Mouse (Mus musculus): Measurements from ENCODE around the gene Psmd5. TPM values are rescaled to one million over a fixed set of nuclear protein-coding genes. Genes with fewer than 3 reads are reported as not detected.
A peak's percentile ranks its signal among the peaks of the same experiment; 100 is the strongest.

Psmd5 gene
- polyA plus RNA-seq (2012) = 0.80 and 1.2 TPM in 2 replicates

DNA sequence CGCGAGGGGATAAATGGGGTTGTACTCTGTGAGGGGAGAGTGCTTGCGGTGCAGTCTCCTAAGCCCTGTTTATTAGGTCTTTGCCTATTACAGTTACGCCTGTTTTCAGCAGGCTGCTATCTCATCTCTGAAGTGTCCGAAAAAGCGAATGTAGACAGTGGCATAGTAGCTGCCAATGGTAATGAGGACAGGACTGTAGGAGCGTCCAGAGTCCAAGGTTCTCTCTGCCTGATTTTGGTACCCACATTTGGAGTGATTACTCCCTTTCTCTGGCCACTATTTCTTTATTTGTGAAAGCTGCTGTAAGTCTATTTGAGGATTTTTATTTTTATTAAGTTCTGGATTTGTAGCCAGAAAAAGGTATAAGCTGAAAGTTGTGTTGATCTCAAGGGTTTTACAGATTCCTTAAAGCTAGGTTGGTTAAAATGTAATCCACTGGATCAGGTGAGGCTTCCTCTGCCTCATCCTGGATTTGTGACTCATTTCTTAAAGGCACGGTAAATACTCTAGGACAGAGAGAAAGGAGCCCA is at the start of gene Psmd5:
Psmd5 (minus strand) TSS at position 153 of the 530 bp plus-strand sequence.
- H3K27me3 ChIP-seq (ENCODE audit: control insufficient read depth) = peaks cover 67% of the 10 kb centered on the region
- TF ChIP-seq TAL1 (IDR thresholded peaks at IDR 0.05; ENCODE audit: low read length) (no peak), GATA1 (IDR thresholded peaks at IDR 0.05; ENCODE audit: low read length) (no peak)
- peak within 1 kb of the TSS; percentile 52 for H3K4me3 ChIP-seq (replicated peaks)

GRCm38 (mm10) chr2:34922729-34923128 is 48.0 kb upstream of the Psmd5 start:
- no peaks in the 10 kb centered on the region for H3K36me3 ChIP-seq (ENCODE audit: control insufficient read depth)
- peaks cover 6% of the 10 kb centered on the region for H3K27me3 ChIP-seq (ENCODE audit: control insufficient read depth)
- TF ChIP-seq GATA1 (IDR thresholded peaks at IDR 0.05; ENCODE audit: low read length) (no peak), TAL1 (IDR thresholded peaks at IDR 0.05; ENCODE audit: low read length) (no peak)
- no peaks in the 10 kb centered on the region for H3K9me3 ChIP-seq (ENCODE audit: control insufficient read depth, low read length)
- H3K4me1 ChIP-seq (ENCODE audit: control insufficient read depth) = 0 out of 2 replicates have a peak, but pooled peaks cover 2% of the 10 kb centered on the region
- H3K4me3 ChIP-seq (replicated peaks) = no peak overlapping the region

More for the DNA sequence above, at the start of gene Psmd5:
- Histone ChIP-seq H3K4me1 (ENCODE audit: control insufficient read depth) (peaks cover 22% of the 10 kb centered on the region), H3K9me3 (ENCODE audit: control insufficient read depth, low read length) (peaks cover 2% of the 10 kb centered on the region; the same call in 1 of the 2 replicates), H3K36me3 (ENCODE audit: control insufficient read depth) (no peaks in the 10 kb centered on the region)

GRCm38 (mm10) chr2:34920144-34920543 is 45.4 kb upstream of the Psmd5 start:
- Histone ChIP-seq H3K4me3 (replicated peaks) (no peak overlapping the region), H3K9me3 (ENCODE audit: control insufficient read depth, low read length) (no peaks in the 10 kb centered on the region), H3K36me3 (ENCODE audit: control insufficient read depth) (no peaks in the 10 kb centered on the region), H3K4me1 (ENCODE audit: control insufficient read depth) (peaks cover under 1% of the 10 kb centered on the region; the same call in 1 of the 2 replicates), H3K27me3 (ENCODE audit: control insufficient read depth) (peaks cover 22% of the 10 kb centered on the region)
- no peak for TF ChIP-seq GATA1 (IDR thresholded peaks at IDR 0.05; ENCODE audit: low read length)
- TF ChIP-seq TAL1 (IDR thresholded peaks at IDR 0.05; ENCODE audit: low read length) = no peak

DNA sequence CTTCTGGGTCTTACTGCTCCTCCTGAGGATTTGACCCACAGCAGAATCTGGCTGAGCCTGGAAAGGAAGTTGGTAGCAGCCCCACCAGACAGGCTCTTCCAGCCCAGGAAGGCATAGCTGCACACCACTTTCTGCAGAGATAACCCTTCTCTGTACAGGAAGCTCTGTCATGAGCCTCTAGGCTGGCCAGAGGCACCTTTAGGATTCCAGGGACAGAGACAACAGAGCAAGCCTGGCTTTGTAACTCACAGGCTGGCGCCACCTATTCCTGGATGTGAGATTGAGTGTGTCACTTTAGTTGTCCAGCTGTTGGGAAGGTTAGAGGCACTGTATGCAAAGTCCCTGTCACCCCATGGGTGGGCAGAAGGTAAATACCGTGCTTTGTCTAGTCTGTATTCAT is 40.3 kb upstream of the Psmd5 start:
- no peak for TF ChIP-seq GATA1 (IDR thresholded peaks at IDR 0.05; ENCODE audit: low read length)
- TF ChIP-seq TAL1 (IDR thresholded peaks at IDR 0.05; ENCODE audit: low read length) = no peak
- Histone ChIP-seq H3K4me1 (ENCODE audit: control insufficient read depth) (peaks cover 33% of the 10 kb centered on the region), H3K27me3 (ENCODE audit: control insufficient read depth) (peaks cover 47% of the 10 kb centered on the region), H3K4me3 (replicated peaks) (no peak overlapping the region), H3K9me3 (ENCODE audit: control insufficient read depth, low read length) (no peaks in the 10 kb centered on the region), H3K36me3 (ENCODE audit: control insufficient read depth) (peaks cover 25% of the 10 kb centered on the region)

DNA sequence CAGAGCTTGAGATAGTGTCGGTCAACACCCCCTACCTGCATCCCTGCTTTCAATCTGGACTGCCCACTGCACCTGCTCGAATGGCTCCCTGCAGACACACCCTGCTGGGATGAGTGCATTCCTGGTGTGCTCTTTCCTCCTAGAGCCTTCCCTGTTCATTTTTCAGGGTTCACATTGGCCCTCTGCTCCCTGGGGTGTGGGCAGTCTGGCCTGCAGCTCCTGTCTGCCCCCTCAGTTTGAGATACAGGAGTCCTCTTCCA is 40.0 kb upstream of the Psmd5 start:
- Histone ChIP-seq H3K9me3 (ENCODE audit: control insufficient read depth, low read length) (no peaks in the 10 kb centered on the region), H3K36me3 (ENCODE audit: control insufficient read depth) (peaks cover 28% of the 10 kb centered on the region), H3K27me3 (ENCODE audit: control insufficient read depth) (peaks cover 47% of the 10 kb centered on the region), H3K4me1 (ENCODE audit: control insufficient read depth) (peaks cover 33% of the 10 kb centered on the region), H3K4me3 (replicated peaks) (peak overlapping the region; percentile 68)
- TF ChIP-seq GATA1 (IDR thresholded peaks at IDR 0.05; ENCODE audit: low read length) = no peak
- TF ChIP-seq TAL1 (IDR thresholded peaks at IDR 0.05; ENCODE audit: low read length) = no peak

GRCm38 (mm10) chr2:34914069-34914822 is 39.5 kb upstream of the Psmd5 start:
- Histone ChIP-seq H3K36me3 (ENCODE audit: control insufficient read depth) (peaks cover 34% of the 10 kb centered on the region), H3K4me1 (ENCODE audit: control insufficient read depth) (peaks cover 33% of the 10 kb centered on the region), H3K27me3 (ENCODE audit: control insufficient read depth) (peaks cover 47% of the 10 kb centered on the region), H3K9me3 (ENCODE audit: control insufficient read depth, low read length) (no peaks in the 10 kb centered on the region), H3K4me3 (replicated peaks) (peak overlapping the region; percentile 68)
- TF ChIP-seq TAL1 (IDR thresholded peaks at IDR 0.05; ENCODE audit: low read length) (no peak), GATA1 (IDR thresholded peaks at IDR 0.05; ENCODE audit: low read length) (peak; percentile 62)

GRCm38 (mm10) chr2:34913218-34914068 is 38.7 kb upstream of the Psmd5 start, which contains the start of gene Phf19:
TSS of gene Phf19 (minus strand) at chr2:34914026.
- TF ChIP-seq TAL1 (IDR thresholded peaks at IDR 0.05; ENCODE audit: low read length) (no peak), GATA1 (IDR thresholded peaks at IDR 0.05; ENCODE audit: low read length) (no peak)
- Histone ChIP-seq H3K4me3 (replicated peaks) (peak within 1 kb of the TSS; percentile 68), H3K36me3 (ENCODE audit: control insufficient read depth) (peaks cover 39% of the 10 kb centered on the region), H3K27me3 (ENCODE audit: control insufficient read depth) (peaks cover 47% of the 10 kb centered on the region), H3K9me3 (ENCODE audit: control insufficient read depth, low read length) (no peaks in the 10 kb centered on the region), H3K4me1 (ENCODE audit: control insufficient read depth) (peaks cover 33% of the 10 kb centered on the region)

DNA sequence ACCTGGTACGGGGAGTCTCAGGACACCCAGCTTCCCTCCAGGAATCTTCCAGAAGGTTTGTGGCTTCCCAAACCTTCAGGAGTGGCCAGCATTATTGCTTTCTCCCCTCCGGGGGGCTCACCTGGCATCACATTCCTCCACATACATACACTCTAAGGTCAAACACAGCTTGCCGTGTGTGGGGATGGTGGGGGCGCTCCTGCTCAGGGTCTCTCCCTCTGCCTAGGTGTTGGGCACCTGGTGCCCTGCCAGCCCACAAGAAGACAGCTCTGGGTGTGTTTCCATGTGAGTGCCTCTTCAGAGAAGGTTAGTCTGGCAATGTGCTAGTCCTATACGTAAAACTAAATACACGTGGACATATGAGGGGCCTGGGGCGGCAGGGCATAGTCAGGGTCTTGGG is 37.8 kb upstream of the Psmd5 start:
- peak overlapping the region; percentile 68 for H3K4me3 ChIP-seq (replicated peaks)
- peaks cover 41% of the 10 kb centered on the region for H3K27me3 ChIP-seq (ENCODE audit: control insufficient read depth)
- H3K4me1 ChIP-seq (ENCODE audit: control insufficient read depth) = peaks cover 35% of the 10 kb centered on the region
- TF ChIP-seq TAL1 (IDR thresholded peaks at IDR 0.05; ENCODE audit: low read length) (no peak), GATA1 (IDR thresholded peaks at IDR 0.05; ENCODE audit: low read length) (no peak)
- no peaks in the 10 kb centered on the region for H3K9me3 ChIP-seq (ENCODE audit: control insufficient read depth, low read length)
- peaks cover 47% of the 10 kb centered on the region for H3K36me3 ChIP-seq (ENCODE audit: control insufficient read depth)

DNA sequence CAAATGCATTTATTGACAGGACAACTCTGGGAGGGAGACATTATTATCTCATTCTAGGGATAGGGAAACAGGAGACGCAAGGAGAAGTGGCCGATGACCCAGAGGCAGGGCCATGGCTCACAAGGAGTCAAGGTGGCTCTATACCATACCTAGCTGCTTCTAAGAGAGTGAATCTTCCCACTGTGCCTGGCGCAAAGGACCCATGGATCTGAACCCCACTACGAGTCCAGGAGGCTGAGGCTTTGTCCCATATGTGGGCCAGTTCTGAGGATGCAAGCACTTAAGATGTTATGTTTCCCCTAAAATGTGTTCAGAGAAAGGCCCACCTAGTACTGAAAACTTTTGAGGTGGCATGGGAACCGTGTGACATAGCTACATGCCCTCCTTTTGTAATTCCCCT is 37.1 kb upstream of the Psmd5 start:
- Histone ChIP-seq H3K4me1 (ENCODE audit: control insufficient read depth) (peaks cover 41% of the 10 kb centered on the region), H3K9me3 (ENCODE audit: control insufficient read depth, low read length) (no peaks in the 10 kb centered on the region), H3K4me3 (replicated peaks) (no peak overlapping the region), H3K27me3 (ENCODE audit: control insufficient read depth) (peaks cover 34% of the 10 kb centered on the region), H3K36me3 (ENCODE audit: control insufficient read depth) (peaks cover 53% of the 10 kb centered on the region)
- TF ChIP-seq TAL1 (IDR thresholded peaks at IDR 0.05; ENCODE audit: low read length) (no peak), GATA1 (IDR thresholded peaks at IDR 0.05; ENCODE audit: low read length) (no peak)

Measured in erythroblast, embryonic 14.5 days (primary cell).